Mouse (Mus musculus) cerebellum, adult 2 months (tissue): ENCODE results near the gene Ephx1. TPM values are rescaled to one million over a fixed set of nuclear protein-coding genes. Genes with fewer than 3 reads are reported as not detected.
"Not testable (repeated sequence)": the region's sequence is repeated elsewhere in the genome, so short reads cannot be mapped to it uniquely, and the experiment has no call there.

ENCODE experiments used
- DNase-seq, 2 experiments: peaks; one replicate each; pipeline ENCODE4 v3.0.0; 2021
- H3K27ac ChIP-seq: fragments of 200-500 bp; 2 replicates; pipeline ENCODE4 v1.5.1; 2012; ENCODE audit warnings: low read length, control low read depth, inconsistent platforms; ENCODE audit not compliant: insufficient read depth
- H3K27me3 ChIP-seq: fragments of 200-500 bp; 2 replicates; pipeline ENCODE4 v1.6.1; 2012; ENCODE audit warnings: inconsistent platforms, mild to moderate bottlenecking, low read length, moderate library complexity; ENCODE audit not compliant: control insufficient read depth, insufficient read depth
- H3K4me1 ChIP-seq: fragments of 200-500 bp; 2 replicates; pipeline ENCODE4 v1.6.1; 2011; ENCODE audit warnings: low read length; ENCODE audit not compliant: control insufficient read depth, insufficient read depth
- H3K4me3 ChIP-seq: fragments of 200-500 bp; replicated peaks from 2 replicates; pipeline ENCODE3; 2011; ENCODE audit warnings: mild to moderate bottlenecking, low read depth, low read length, control low read depth; ENCODE audit not compliant: insufficient read depth
- CTCF ChIP-seq: fragments of 200-500 bp; IDR thresholded peaks from 2 replicates; pipeline ENCODE4 v1.5.1; 2011; ENCODE audit warnings: low read depth, mild to moderate bottlenecking, control low read depth, low read length, moderate library complexity, borderline replicate concordance; ENCODE audit not compliant: insufficient read depth
- POLR2A ChIP-seq: fragments of 200-500 bp; IDR thresholded peaks from 2 replicates; pipeline ENCODE4 v1.6.1; 2011; ENCODE audit warnings: low read length, control low read depth, borderline replicate concordance; ENCODE audit not compliant: insufficient read depth
- WGBS: fragments of 180-500 bp; shearing (Covaris S2); methylation state at CpG from one replicate; pipeline ENCODE4 v1.1.7; 2018; 5-methylcytosine and 5-hydroxymethylcytosine counted together
- polyA plus RNA-seq: library from polyadenylated mRNA; depleted of rRNA; stranded (reverse); fragments of >200 nt; gene quantifications from 2 replicates; pipeline ENCODE4 v1.2.3, GENCODE M21; 2012

The Ephx1 gene
- polyA plus RNA-seq, 1 experiment, result 54.8 TPM

DNA sequence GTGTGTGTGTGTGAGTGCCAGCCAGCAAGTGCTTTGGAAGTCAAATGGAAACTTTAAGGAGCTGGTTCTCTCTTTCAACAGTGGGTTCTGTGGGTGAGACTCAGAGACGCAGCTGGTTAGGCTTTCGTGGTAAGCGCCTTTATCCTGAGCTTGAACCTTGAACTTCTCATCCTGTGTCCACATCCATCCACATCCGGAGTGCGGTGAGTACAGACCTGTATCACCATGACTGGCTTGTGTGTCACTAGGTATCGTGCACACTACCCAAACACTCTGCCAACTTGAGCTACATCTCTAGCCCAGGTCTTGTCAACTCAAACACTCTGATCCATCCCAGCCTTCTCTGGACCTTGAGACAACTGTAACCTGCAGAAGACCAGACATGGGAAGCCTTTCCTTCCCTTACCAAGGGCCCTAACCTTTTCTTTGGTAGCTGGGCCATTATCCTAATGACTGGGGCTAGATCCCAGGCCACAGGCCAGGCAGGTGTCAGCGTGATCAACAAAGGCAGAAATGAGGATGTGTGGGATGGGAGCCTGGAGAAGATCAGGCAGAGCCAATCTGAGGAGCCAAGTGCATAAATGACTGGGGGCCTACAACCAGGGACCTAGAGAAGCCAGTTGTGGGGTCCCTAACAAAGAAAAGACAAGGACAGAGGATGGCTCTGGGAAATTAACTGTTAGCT lies 79.8 kb downstream of the Ephx1 start:
- no peaks in the 10 kb centered on the region for H3K27me3 ChIP-seq
- no peak overlapping the region for H3K4me3 ChIP-seq
- H3K4me1 ChIP-seq, result no peaks in the 10 kb centered on the region
- no peak for TF ChIP-seq CTCF
- TF ChIP-seq POLR2A, result no peak
- no peak overlapping the region for H3K27ac ChIP-seq
- no peak for DNase-seq
- WGBS, result 91% methylated on average over 7 of the region's 7 CpGs

DNA sequence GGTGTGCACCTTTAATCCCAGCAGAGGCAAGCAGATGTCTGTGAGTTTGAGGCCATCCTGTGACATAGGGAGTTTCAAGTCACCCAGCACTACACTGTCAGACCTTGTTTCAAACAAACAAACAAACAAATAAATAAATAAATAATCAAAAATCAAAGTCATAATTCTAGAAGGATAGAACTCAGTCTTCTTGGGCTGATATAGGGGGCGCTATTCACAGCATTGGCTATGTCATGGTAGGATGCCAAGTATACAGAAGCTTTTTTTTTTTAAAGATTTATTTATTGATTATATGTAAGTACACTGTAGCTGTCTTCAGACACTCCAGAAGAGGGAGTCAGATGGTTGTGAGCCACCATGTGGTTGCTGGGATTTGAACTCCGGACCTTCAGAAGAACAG lies 81.9 kb downstream of the Ephx1 start:
- H3K4me1 ChIP-seq, H3K27ac ChIP-seq, DNase-seq, H3K27me3 ChIP-seq, H3K4me3 ChIP-seq: not testable (repeated sequence)
- WGBS, result 83% methylated on average over 2 of the region's 2 CpGs

DNA sequence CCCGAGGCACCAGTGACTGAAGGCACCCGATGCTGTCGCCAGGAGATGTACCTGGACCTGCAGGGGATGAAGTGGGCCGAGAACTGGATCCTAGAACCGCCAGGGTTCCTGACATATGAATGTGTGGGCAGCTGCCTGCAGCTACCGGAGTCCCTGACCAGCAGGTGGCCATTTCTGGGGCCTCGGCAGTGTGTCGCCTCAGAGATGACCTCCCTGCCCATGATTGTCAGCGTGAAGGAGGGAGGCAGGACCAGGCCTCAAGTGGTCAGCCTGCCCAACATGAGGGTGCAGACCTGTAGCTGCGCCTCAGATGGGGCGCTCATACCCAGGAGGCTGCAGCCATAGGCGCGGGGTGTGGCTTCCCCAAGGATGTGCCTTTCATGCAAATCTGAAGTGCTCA lies 83.1 kb downstream of the Ephx1 start:
- 62% methylated on average over 13 of the region's 13 CpGs for WGBS
- not testable (repeated sequence) for H3K4me1 ChIP-seq, H3K27me3 ChIP-seq, H3K4me3 ChIP-seq, DNase-seq, H3K27ac ChIP-seq

DNA sequence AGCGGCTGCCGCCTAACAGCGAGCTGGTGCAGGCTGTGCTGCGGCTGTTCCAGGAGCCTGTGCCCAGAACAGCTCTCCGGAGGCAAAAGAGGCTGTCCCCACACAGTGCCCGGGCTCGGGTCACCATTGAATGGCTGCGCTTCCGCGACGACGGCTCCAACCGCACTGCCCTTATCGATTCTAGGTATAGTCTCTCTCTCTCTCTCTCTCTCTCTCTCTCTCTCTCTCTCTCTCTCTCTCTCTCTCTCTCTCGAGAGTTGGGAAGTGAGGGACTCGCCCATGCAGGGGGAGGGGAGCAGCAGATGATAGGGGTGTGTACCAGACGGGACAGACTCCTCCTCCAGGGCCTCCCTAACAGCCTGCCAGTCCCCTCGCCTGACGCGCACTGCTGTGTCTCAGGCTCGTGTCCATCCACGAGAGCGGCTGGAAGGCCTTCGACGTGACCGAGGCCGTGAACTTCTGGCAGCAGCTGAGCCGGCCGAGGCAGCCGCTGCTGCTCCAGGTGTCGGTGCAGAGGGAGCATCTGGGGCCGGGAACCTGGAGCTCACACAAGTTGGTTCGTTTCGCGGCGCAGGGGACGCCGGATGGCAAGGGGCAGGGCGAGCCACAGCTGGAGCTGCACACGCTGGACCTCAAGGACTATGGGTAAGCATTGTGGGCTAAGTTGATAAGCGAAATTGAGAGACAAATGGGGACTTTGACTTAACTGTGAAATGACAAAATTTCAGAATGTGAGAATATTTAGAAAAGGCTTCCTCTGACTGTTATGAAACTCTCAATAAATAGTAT lies 83.9 kb downstream of the Ephx1 start:
- 7% methylated on average over 40 of the region's 41 CpGs for WGBS
- not testable (repeated sequence) for H3K27me3 ChIP-seq, H3K4me3 ChIP-seq, H3K4me1 ChIP-seq, DNase-seq, H3K27ac ChIP-seq

DNA sequence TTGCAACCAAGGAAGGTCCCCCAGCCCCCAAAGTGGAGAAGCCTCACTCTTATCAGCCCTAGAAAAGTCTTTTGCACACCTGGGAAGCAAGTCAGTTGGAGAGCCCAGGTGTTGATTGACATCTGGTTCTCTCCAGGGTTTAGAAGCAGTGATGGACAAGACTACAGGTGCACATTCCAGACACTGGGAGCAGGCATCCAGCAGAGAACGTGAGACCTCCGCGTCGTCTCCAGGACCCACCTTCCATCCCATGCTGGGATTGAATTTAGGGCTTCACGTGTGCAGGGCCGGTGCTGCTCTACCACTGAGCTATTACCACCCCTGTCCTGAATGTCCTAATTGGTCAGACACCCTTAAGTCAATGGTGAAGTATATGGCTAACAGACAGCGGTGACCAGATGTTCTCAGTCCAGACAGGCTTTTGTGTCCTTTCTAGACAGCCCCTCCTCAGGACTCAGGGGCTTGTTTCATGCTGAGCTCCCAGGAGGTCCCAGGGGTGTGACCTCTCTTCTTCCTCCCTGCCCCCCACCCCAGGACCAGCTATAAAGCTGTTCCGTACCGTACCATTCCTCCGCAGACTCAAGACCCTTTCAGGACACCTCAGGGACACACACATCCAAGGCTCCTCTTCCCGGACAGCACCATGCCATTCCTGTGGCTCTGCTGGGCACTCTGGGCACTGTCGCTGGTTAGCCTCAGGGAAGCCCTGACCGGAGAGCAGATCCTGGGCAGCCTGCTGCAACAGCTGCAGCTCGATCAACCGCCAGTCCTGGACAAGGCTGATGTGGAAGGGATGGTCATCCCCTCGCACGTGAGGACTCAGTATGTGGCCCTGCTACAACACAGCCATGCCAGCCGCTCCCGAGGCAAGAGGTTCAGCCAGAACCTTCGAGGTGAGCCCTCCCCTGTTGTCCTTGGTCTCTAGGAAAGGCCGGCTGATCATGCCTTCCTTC lies 86.0 kb downstream of the Ephx1 start, which contains the start of gene Lefty1:
Gene Lefty1 (plus strand): TSS at position 556 of the 953 bp plus-strand sequence.
- no peak for DNase-seq
- no peak for TF ChIP-seq CTCF
- TF ChIP-seq POLR2A, result no peak
- Histone ChIP-seq H3K4me3 (no peak within 1 kb of the TSS), H3K4me1 (no peaks in the 10 kb centered on the region), H3K27me3 (no peaks in the 10 kb centered on the region), H3K27ac (no peak within 1 kb of the TSS)
- 25% methylated on average over 21 of the region's 21 CpGs for WGBS

DNA sequence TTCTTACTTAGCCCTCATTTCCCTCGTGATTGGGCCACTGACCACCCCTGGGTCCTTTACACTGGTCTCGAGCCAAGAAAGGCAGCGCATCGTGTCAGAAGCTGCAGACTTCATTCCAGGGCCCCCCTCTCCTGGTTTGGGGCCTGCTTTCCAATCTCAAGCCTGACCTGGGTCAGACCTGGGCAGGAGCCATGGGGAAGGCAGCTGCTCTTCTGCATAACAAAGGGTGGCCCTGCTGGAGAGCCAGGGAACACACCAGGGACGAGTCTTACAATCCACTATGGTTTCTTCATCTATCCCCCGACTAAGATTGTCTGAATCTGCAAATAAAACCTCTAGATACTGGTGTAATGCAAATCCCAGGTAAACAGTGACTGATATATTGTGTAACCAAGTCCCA lies 87.0 kb downstream of the Ephx1 start:
- H3K4me3 ChIP-seq, result no peak overlapping the region
- 24% methylated on average over 6 of the region's 6 CpGs for WGBS
- DNase-seq, result no peak
- H3K27me3 ChIP-seq, result no peaks in the 10 kb centered on the region
- no peaks in the 10 kb centered on the region for H3K4me1 ChIP-seq
- H3K27ac ChIP-seq, result no peak overlapping the region
- no peak for TF ChIP-seq CTCF
- no peak for TF ChIP-seq POLR2A

DNA sequence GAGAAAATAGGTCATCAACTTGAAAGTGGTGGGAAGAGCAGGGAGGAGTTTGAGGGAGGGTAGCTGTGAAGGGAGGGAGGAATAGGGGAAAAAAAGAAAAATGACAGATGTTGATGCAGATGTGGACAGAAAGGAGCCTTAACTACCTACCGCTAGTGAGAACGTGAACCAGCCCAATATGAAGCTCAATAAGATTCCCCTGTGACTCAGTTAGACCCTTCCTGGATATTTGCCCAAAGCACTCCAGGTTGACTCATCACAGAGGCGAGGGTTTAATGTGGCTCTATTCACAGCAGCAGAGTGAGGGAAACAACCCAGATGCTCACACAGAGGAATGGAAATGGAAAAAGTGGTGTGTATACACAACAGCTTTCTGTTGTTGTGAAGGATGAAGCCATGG lies 89.6 kb downstream of the Ephx1 start:
- 53% methylated on average over 3 of the region's 3 CpGs for WGBS
- no peaks in the 10 kb centered on the region for H3K4me1 ChIP-seq
- H3K27me3 ChIP-seq, result no peaks in the 10 kb centered on the region
- TF ChIP-seq POLR2A (no peak), CTCF (no peak)
- DNase-seq, result no peak
- H3K4me3 ChIP-seq, result no peak overlapping the region
- no peak overlapping the region for H3K27ac ChIP-seq

DNA sequence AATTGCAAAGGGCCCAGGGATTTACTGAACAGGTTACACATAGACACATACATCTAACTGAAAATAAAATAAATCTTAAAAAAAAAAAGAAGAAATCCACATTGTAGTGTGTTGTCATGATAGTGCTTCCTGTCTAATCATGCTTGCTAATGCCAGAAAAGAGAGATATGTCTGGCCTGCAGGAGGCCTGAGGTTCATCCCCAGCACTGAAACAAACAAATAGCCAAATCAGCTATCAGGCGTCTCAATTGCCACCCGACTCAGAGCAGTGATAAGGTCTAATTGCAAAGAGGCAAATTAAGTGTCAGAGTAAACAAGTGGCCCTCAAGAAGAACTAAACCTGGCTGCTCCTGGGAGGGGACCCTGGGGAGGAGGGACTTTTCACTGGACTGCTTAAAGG lies 91.1 kb downstream of the Ephx1 start:
- H3K4me1 ChIP-seq, result no peaks in the 10 kb centered on the region
- TF ChIP-seq CTCF (no peak), POLR2A (no peak)
- H3K27me3 ChIP-seq, result no peaks in the 10 kb centered on the region
- no peak overlapping the region for H3K4me3 ChIP-seq
- H3K27ac ChIP-seq, result no peak overlapping the region
- no peak for DNase-seq
- WGBS, result 82% methylated on average over 2 of the region's 2 CpGs
